Mouse (Mus musculus): ENCODE results near the gene Gm9268. TPM values are rescaled to one million over a fixed set of nuclear protein-coding genes. Genes with fewer than 3 reads are reported as not detected.

The Gm9268 gene
- not detected in 2 replicates for polyA plus RNA-seq (2012; rRNA removed)

DNA sequence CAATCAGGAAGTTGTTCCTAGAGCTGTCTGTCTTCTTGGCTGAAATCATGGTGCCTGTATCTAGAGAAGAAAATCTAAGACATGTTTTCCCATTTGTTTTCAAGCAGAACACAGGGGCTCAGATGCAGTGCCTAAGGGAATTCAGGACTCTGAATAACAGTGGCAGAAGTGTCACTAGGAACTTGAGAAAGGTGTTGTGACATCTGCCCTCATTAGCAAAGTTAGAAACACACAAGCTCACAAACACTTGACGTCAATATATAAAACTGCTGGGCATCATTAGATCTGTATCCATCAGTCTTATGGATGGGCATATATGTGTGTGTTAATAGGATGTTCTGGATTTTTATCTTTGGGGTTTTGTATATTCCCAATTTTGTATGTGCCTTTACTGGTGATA is at the start of gene Gm9268:
TSS of gene Gm9268 (plus strand) at position 301 of the 400 bp plus-strand sequence.

Other genes with a start within 250 kb of the Gm9268 start
- not detected in 2 replicates for gene Vmn2r62, start 225.2 kb upstream of the Gm9268 start, polyA plus RNA-seq (2012; rRNA removed)
- not detected in 2 replicates for gene Gm2381, start 151.5 kb upstream of the Gm9268 start, polyA plus RNA-seq (2012; rRNA removed)
- not detected in 2 replicates for gene Vmn2r63, start 84.9 kb upstream of the Gm9268 start, polyA plus RNA-seq (2012; rRNA removed)
- not detected in 2 replicates for gene Zfp936, start 95.5 kb downstream of the Gm9268 start, polyA plus RNA-seq (2012; rRNA removed)